ENCODE assay signal across 18 mouse cellular contexts in the genomic region with DNA sequence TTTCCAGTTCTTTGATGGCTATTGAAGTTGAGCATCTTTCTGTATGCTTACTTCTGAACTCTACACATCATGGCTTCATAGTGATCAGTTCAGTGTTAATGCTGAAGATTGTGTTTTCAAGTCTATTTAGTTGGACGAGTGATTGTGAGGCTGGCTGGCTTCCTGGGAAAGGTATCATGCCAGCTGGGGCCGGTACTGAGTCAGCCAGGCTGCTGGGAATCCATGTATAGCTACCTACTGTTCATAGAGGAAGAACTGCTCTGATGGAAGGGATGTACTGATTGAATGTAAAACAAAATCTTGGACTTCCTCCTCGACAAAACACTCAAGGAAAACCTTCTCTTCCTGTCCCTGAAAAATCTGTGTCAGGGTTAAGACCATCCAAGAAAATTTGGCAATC. TPM values are rescaled to one million over a fixed set of nuclear protein-coding genes. Genes with fewer than 3 reads are reported as not detected.
DNase-seq lines count a peak whose midpoint lies in the region; ATAC-seq and TF ChIP-seq lines count a peak whose summit lies in the region.
"Had no signal": no experiment of that assay in that cellular context is flagged by ENCODE, and none has a peak within 500 bp of the region (broad histone marks: within the 10 kb centered on the region; RNA-seq: fewer than 3 reads in every experiment).

No protein-coding gene starts in this region.

- H3K27ac ChIP-seq in heart, embryonic 11.5 days (ENCODE audit: low read depth, low read length) = no peak overlapping the region
- H3K27ac ChIP-seq in liver, postnatal 0 days (ENCODE audit: low read depth) = no peak overlapping the region
- H3K27ac ChIP-seq in liver, embryonic 12.5 days = no peak overlapping the region
- H3K27ac ChIP-seq in brown adipose tissue, adult 24 weeks (replicated peaks; ENCODE audit: low read depth, low read length) = 0 out of 2 replicates have a peak overlapping the region, but pooled peaks have one; percentile 50
- H3K27ac ChIP-seq: embryonic facial prominence, embryonic 10.5 days; embryonic facial prominence, embryonic 12.5 days; forebrain, embryonic 13.5 days; forebrain, embryonic 15.5 days had no signal

- no peak overlapping the region for H3K4me3 ChIP-seq in heart, embryonic 11.5 days (ENCODE audit: low read depth, low read length)
- H3K4me3 ChIP-seq in liver, postnatal 0 days (ENCODE audit: low read depth, low read length) = no peak overlapping the region
- no peak overlapping the region for H3K4me3 ChIP-seq in liver, embryonic 12.5 days
- no peak overlapping the region for H3K4me3 ChIP-seq in brown adipose tissue, adult 24 weeks (ENCODE audit: insufficient read depth, low read depth, low read length)
- H3K4me3 ChIP-seq: embryonic facial prominence, embryonic 10.5 days; embryonic facial prominence, embryonic 12.5 days; forebrain, embryonic 13.5 days; forebrain, embryonic 15.5 days had no signal

- H3K27me3 ChIP-seq in heart, embryonic 11.5 days (ENCODE audit: control insufficient read depth, insufficient read depth, low read length) = no peaks in the 10 kb centered on the region
- no peaks in the 10 kb centered on the region for H3K27me3 ChIP-seq in liver, postnatal 0 days (ENCODE audit: insufficient read depth, low read length)
- H3K27me3 ChIP-seq in liver, embryonic 12.5 days (replicated peaks) = no peaks in the 10 kb centered on the region
- H3K27me3 ChIP-seq: embryonic facial prominence, embryonic 12.5 days; forebrain, embryonic 13.5 days; forebrain, embryonic 15.5 days had no signal

- 59% methylated on average over 3 of the region's 3 CpGs for WGBS in heart, embryonic 11.5 days (ENCODE audit: insufficient replicate concordance)
- WGBS in liver, postnatal 0 days (ENCODE audit: insufficient replicate concordance) = 57% methylated on average over 3 of the region's 3 CpGs
- 32% methylated on average over 3 of the region's 3 CpGs for WGBS in liver, embryonic 12.5 days (ENCODE audit: insufficient replicate concordance)

- no peaks in the 10 kb centered on the region for H3K36me3 ChIP-seq in heart, embryonic 11.5 days (ENCODE audit: control insufficient read depth, insufficient read depth, low read length)
- H3K36me3 ChIP-seq in liver, postnatal 0 days (replicated peaks; ENCODE audit: insufficient read depth, low read length) = no peaks in the 10 kb centered on the region
- H3K36me3 ChIP-seq in liver, embryonic 12.5 days = no peaks in the 10 kb centered on the region
- H3K36me3 ChIP-seq: embryonic facial prominence, embryonic 10.5 days; embryonic facial prominence, embryonic 12.5 days; forebrain, embryonic 15.5 days had no signal

- H3K9me3 ChIP-seq in heart, embryonic 11.5 days (replicated peaks; ENCODE audit: control insufficient read depth, low read length) = no peaks in the 10 kb centered on the region
- no peaks in the 10 kb centered on the region for H3K9me3 ChIP-seq in liver, postnatal 0 days (ENCODE audit: low read length)
- H3K9me3 ChIP-seq in liver, embryonic 12.5 days (replicated peaks) = no peaks in the 10 kb centered on the region
- H3K9me3 ChIP-seq: embryonic facial prominence, embryonic 10.5 days; embryonic facial prominence, embryonic 12.5 days; forebrain, embryonic 13.5 days; forebrain, embryonic 15.5 days had no signal

- no peaks in the 10 kb centered on the region for H3K4me1 ChIP-seq in heart, embryonic 11.5 days (ENCODE audit: control insufficient read depth, insufficient read depth, low read length)
- no peaks in the 10 kb centered on the region; the same call in 1 of the 2 replicates for H3K4me1 ChIP-seq in liver, postnatal 0 days (ENCODE audit: insufficient read depth)
- H3K4me1 ChIP-seq in liver, embryonic 12.5 days = peaks cover 6% of the 10 kb centered on the region; the same call in 1 of the 2 replicates
- H3K4me1 ChIP-seq in brown adipose tissue, adult 24 weeks (ENCODE audit: control insufficient read depth, insufficient read depth, insufficient read length, low read length) = peaks cover 7% of the 10 kb centered on the region
- H3K4me1 ChIP-seq: embryonic facial prominence, embryonic 10.5 days; embryonic facial prominence, embryonic 12.5 days; forebrain, embryonic 13.5 days; forebrain, embryonic 15.5 days had no signal

- no peak overlapping the region for H3K4me2 ChIP-seq in heart, embryonic 11.5 days
- H3K4me2 ChIP-seq in liver, postnatal 0 days (ENCODE audit: low read depth, low read length) = no peak overlapping the region
- H3K4me2 ChIP-seq in liver, embryonic 12.5 days = no peak overlapping the region
- H3K4me2 ChIP-seq: embryonic facial prominence, embryonic 12.5 days; forebrain, embryonic 13.5 days; forebrain, embryonic 15.5 days had no signal

- no peak overlapping the region for H3K9ac ChIP-seq in heart, embryonic 11.5 days (ENCODE audit: low read depth, low read length)
- H3K9ac ChIP-seq in liver, postnatal 0 days (replicated peaks) = no peak overlapping the region
- no peak overlapping the region for H3K9ac ChIP-seq in liver, embryonic 12.5 days
- H3K9ac ChIP-seq: embryonic facial prominence, embryonic 12.5 days; forebrain, embryonic 13.5 days; forebrain, embryonic 15.5 days had no signal

- TF ChIP-seq CTCF in liver, postnatal 0 days (IDR thresholded peaks at IDR 0.05; ENCODE audit: low read depth) = no peak

- no peak for ATAC-seq in heart, embryonic 11.5 days (replicated peaks; ENCODE audit: insufficient number of reproducible peaks, low FRiP score, low TSS enrichment)
- peak; percentile 21; the same call in 1 of the 2 replicates for ATAC-seq in liver, postnatal 0 days
- ATAC-seq in liver, embryonic 12.5 days = no peak
- no peak for ATAC-seq in activated CD4-positive, CD25-positive, alpha-beta regulatory T cell, adult 4 months
- ATAC-seq: forebrain, embryonic 13.5 days; forebrain, embryonic 15.5 days had no signal

- DNase-seq in heart, adult 11 months = peak; percentile 76
- no peak for DNase-seq in liver, postnatal 0 days
- DNase-seq in brain, adult 2 months (ENCODE audit: low read depth, low spot score) = peak; percentile 36
- DNase-seq: adrenal gland, adult 8-10 months; cerebellum, adult 11-12 months; cerebellum, adult 2 months; cerebellum, adult 9-10 months; cerebellum, postnatal 10 days; cerebellum, postnatal 25 days had no signal

- TF ChIP-seq EP300 in liver, postnatal 0 days (IDR thresholded peaks at IDR 0.05; ENCODE audit: low read depth) = no peak

RNA-seq across cellular contexts. Expression of gene Aplnr, which starts 9.3 kb away (rescaled TPM):
- polyA plus RNA-seq in heart, embryonic 11.5 days (2014; fragmentation: Nextera tagmentation; extraction: Ambion mirVana) = 8.9 and 9.7 TPM in 2 replicates
- polyA plus RNA-seq in liver, postnatal 0 days (2015; fragmentation: Nextera tagmentation; extraction: Ambion mirVana) = 2.3 and 2.5 TPM in 2 replicates
- 5.1 and 5.3 TPM in 2 replicates for polyA plus RNA-seq in liver, embryonic 12.5 days (2016; fragmentation: Nextera tagmentation; extraction: Ambion mirVana)
- polyA plus RNA-seq in brown adipose tissue, adult 24 weeks (2012; ENCODE audit: insufficient read depth, insufficient read length, missing spikeins) = 6.1 and 16.7 TPM in 2 replicates
- polyA plus RNA-seq in activated CD4-positive, CD25-positive, alpha-beta regulatory T cell, adult 4 months (2017; shearing (Covaris generic)) = not detected
- polyA plus RNA-seq: C2C12 had no signal

RNA-seq across cellular contexts. Expression of gene Lrrc55, which starts 51.7 kb away (rescaled TPM):
- 0.07 and 0.24 TPM in 2 replicates for polyA plus RNA-seq in heart, embryonic 11.5 days (2014; fragmentation: Nextera tagmentation; extraction: Ambion mirVana)
- 0.06 and 0.08 TPM in 2 replicates for polyA plus RNA-seq in liver, postnatal 0 days (2015; fragmentation: Nextera tagmentation; extraction: Ambion mirVana)
- 0.05 and 0.11 TPM in 2 replicates for polyA plus RNA-seq in liver, embryonic 12.5 days (2016; fragmentation: Nextera tagmentation; extraction: Ambion mirVana)
- polyA plus RNA-seq in brown adipose tissue, adult 24 weeks (2012; ENCODE audit: insufficient read depth, insufficient read length, missing spikeins) = 0.38 and 0.79 TPM in 2 replicates
- polyA plus RNA-seq in activated CD4-positive, CD25-positive, alpha-beta regulatory T cell, adult 4 months (2017; shearing (Covaris generic)) = not detected
- polyA plus RNA-seq: C2C12 had no signal
